Mouse (Mus musculus) lung, embryonic 16.5 days (tissue): Measurements from ENCODE around the gene Prkn. TPM values are rescaled to one million over a fixed set of nuclear protein-coding genes. Genes with fewer than 3 reads are reported as not detected.
"Not testable (repeated sequence)": the region's sequence is repeated elsewhere in the genome, so short reads cannot be mapped to it uniquely, and the experiment has no call there.

ENCODE experiments used
- ATAC-seq: fragments of 200-750 bp; cut with Nextera tagmentation; 2 replicates; pipeline ENCODE4 v1.8.0; 2017; ENCODE audit warnings: low read depth, mild to moderate bottlenecking, moderate library complexity
- H3K27ac ChIP-seq: fragments of 300-500 bp; sonication (generic); 2 replicates; pipeline ENCODE4 v1.5.1; 2014; ENCODE audit warnings: mild to moderate bottlenecking, control low read depth, low read length
- H3K27me3 ChIP-seq: fragments of 300-500 bp; sonication (generic); 2 replicates; pipeline ENCODE4 v1.6.1; 2014; ENCODE audit warnings: low read depth, low read length, mixed read lengths; ENCODE audit not compliant: control insufficient read depth, insufficient read depth
- H3K36me3 ChIP-seq: fragments of 300-500 bp; sonication (generic); 2 replicates; pipeline ENCODE4 v1.6.1; 2014; ENCODE audit warnings: low read length; ENCODE audit not compliant: control insufficient read depth, insufficient read depth
- H3K4me1 ChIP-seq: fragments of 300-500 bp; sonication (generic); replicated peaks from 2 replicates; pipeline ENCODE4 v1.6.1; 2014; ENCODE audit warnings: low read length, mixed read lengths; ENCODE audit not compliant: control insufficient read depth, insufficient read depth
- H3K4me2 ChIP-seq: fragments of 300-500 bp; sonication (generic); 2 replicates; pipeline ENCODE4 v1.6.1; 2014; ENCODE audit warnings: low read depth, low read length, control low read depth
- H3K4me3 ChIP-seq: fragments of 300-500 bp; sonication (generic); 2 replicates; pipeline ENCODE4 v1.5.1; 2014; ENCODE audit warnings: mild to moderate bottlenecking, low read length, control low read depth
- H3K9ac ChIP-seq: fragments of 300-500 bp; sonication (generic); 2 replicates; pipeline ENCODE4 v1.6.1; 2014; ENCODE audit warnings: low read length, control low read depth
- H3K9me3 ChIP-seq: fragments of 300-500 bp; sonication (generic); 2 replicates; pipeline ENCODE4 v1.6.1; 2016; ENCODE audit warnings: low read length; ENCODE audit not compliant: control insufficient read depth
- WGBS: fragments of 180-500 bp; shearing (Covaris S2); extraction: QIAGEN DNeasy Blood & Tissue Kit; methylation state at CpG from one replicate; pipeline ENCODE4 v1.1.7; 2014; 5-methylcytosine and 5-hydroxymethylcytosine counted together
- polyA plus RNA-seq: library from polyadenylated mRNA; unstranded; fragments of >200 nt; fragmentation: Nextera tagmentation; extraction: Ambion mirVana; gene quantifications from 2 replicates; pipeline ENCODE4 v1.2.1, GENCODE M21; 2015

Prkn gene
- polyA plus RNA-seq, 1 experiment from 2014 or later, result 1.8 TPM

GRCm38 (mm10) chr17:11209063-11209462 lies 368.9 kb downstream of the Prkn start:
- WGBS, result 67% methylated on average over 4 of the region's 4 CpGs
- H3K4me1 ChIP-seq, ATAC-seq, H3K9me3 ChIP-seq, H3K4me2 ChIP-seq, H3K27me3 ChIP-seq, H3K4me3 ChIP-seq, H3K27ac ChIP-seq, H3K36me3 ChIP-seq, H3K9ac ChIP-seq: not testable (repeated sequence)

GRCm38 (mm10) chr17:11211006-11211405 lies 370.8 kb downstream of the Prkn start:
- Histone ChIP-seq H3K36me3 (no peaks in the 10 kb centered on the region), H3K9ac (no peak overlapping the region), H3K4me1 (no peaks in the 10 kb centered on the region), H3K27ac (no peak overlapping the region), H3K4me3 (no peak overlapping the region), H3K4me2 (no peak overlapping the region), H3K27me3 (no peaks in the 10 kb centered on the region), H3K9me3 (no peaks in the 10 kb centered on the region)
- WGBS, result 84% methylated on average over 11 of the region's 11 CpGs
- no peak for ATAC-seq

- Histone ChIP-seq H3K4me1 (no peaks in the 10 kb centered on the region), H3K27ac (no peak overlapping the region), H3K9me3 (no peaks in the 10 kb centered on the region), H3K9ac (no peak overlapping the region), H3K27me3 (no peaks in the 10 kb centered on the region), H3K36me3 (no peaks in the 10 kb centered on the region), H3K4me3 (no peak overlapping the region), H3K4me2 (no peak overlapping the region)
- WGBS, result 49% methylated on average over 4 of the region's 4 CpGs
- ATAC-seq, result no peak
These were observed 371.4 kb downstream of the Prkn start for GRCm38 (mm10) chr17:11211591-11211990.

GRCm38 (mm10) chr17:11213689-11214088 lies 373.5 kb downstream of the Prkn start:
- Histone ChIP-seq H3K4me2 (no peak overlapping the region), H3K9me3 (no peaks in the 10 kb centered on the region), H3K27ac (no peak overlapping the region), H3K9ac (no peak overlapping the region), H3K4me3 (no peak overlapping the region), H3K4me1 (no peaks in the 10 kb centered on the region), H3K36me3 (no peaks in the 10 kb centered on the region), H3K27me3 (no peaks in the 10 kb centered on the region)
- no peak for ATAC-seq
- WGBS, result 87% methylated on average over 3 of the region's 3 CpGs

- no peaks in the 10 kb centered on the region for H3K4me1 ChIP-seq
- no peaks in the 10 kb centered on the region for H3K9me3 ChIP-seq
- H3K27me3 ChIP-seq, result no peaks in the 10 kb centered on the region
- H3K9ac ChIP-seq, result no peak overlapping the region
- no peak overlapping the region for H3K27ac ChIP-seq
- no peak for ATAC-seq
- H3K36me3 ChIP-seq, result no peaks in the 10 kb centered on the region
- no peak overlapping the region for H3K4me3 ChIP-seq
- H3K4me2 ChIP-seq, result no peak overlapping the region
- 68% methylated on average over 4 of the region's 4 CpGs for WGBS
These were observed 388.8 kb downstream of the Prkn start for GRCm38 (mm10) chr17:11229011-11229410.

- Histone ChIP-seq H3K4me1 (no peaks in the 10 kb centered on the region), H3K4me3 (no peak overlapping the region), H3K27ac (no peak overlapping the region), H3K36me3 (no peaks in the 10 kb centered on the region), H3K9me3 (no peaks in the 10 kb centered on the region), H3K9ac (no peak overlapping the region), H3K4me2 (no peak overlapping the region), H3K27me3 (no peaks in the 10 kb centered on the region)
- WGBS, result 67% methylated on average over 1 of the region's 1 CpGs
- no peak for ATAC-seq
These were observed 389.2 kb downstream of the Prkn start for GRCm38 (mm10) chr17:11229426-11229825.

GRCm38 (mm10) chr17:11230604-11231395 lies 390.6 kb downstream of the Prkn start:
- Histone ChIP-seq H3K9ac (no peak overlapping the region), H3K4me3 (no peak overlapping the region), H3K36me3 (no peaks in the 10 kb centered on the region), H3K9me3 (no peaks in the 10 kb centered on the region), H3K27me3 (no peaks in the 10 kb centered on the region), H3K4me2 (no peak overlapping the region), H3K27ac (no peak overlapping the region), H3K4me1 (peaks cover under 1% of the 10 kb centered on the region; the same call in 1 of the 2 replicates)
- no peak for ATAC-seq
- WGBS, result 39% methylated on average over 12 of the region's 12 CpGs

GRCm38 (mm10) chr17:11235273-11235672 lies 395.1 kb downstream of the Prkn start:
- Histone ChIP-seq H3K4me2 (no peak overlapping the region), H3K9me3 (no peaks in the 10 kb centered on the region), H3K4me1 (peaks cover 5% of the 10 kb centered on the region), H3K27ac (no peak overlapping the region), H3K27me3 (no peaks in the 10 kb centered on the region), H3K4me3 (no peak overlapping the region), H3K9ac (no peak overlapping the region), H3K36me3 (no peaks in the 10 kb centered on the region)
- WGBS, result 29% methylated on average over 1 of the region's 1 CpGs
- peak; percentile 90 for ATAC-seq

- no peaks in the 10 kb centered on the region for H3K4me1 ChIP-seq
- H3K4me3 ChIP-seq, result no peak overlapping the region
- H3K27ac ChIP-seq, result no peak overlapping the region
- no peak overlapping the region for H3K4me2 ChIP-seq
- no peaks in the 10 kb centered on the region for H3K9me3 ChIP-seq
- 56% methylated on average over 9 of the region's 9 CpGs for WGBS
- no peaks in the 10 kb centered on the region for H3K36me3 ChIP-seq
- no peaks in the 10 kb centered on the region for H3K27me3 ChIP-seq
- ATAC-seq, result no peak
- H3K9ac ChIP-seq, result no peak overlapping the region
These were observed 404.9 kb downstream of the Prkn start for GRCm38 (mm10) chr17:11245040-11245439.
